Mouse (Mus musculus): ENCODE data around the gene Chmp6.

GRCm38 (mm10) chr11:119941794-119942193 is 28.6 kb downstream of the Chmp6 start:
- TF ChIP-seq MAX (IDR thresholded peaks at IDR 0.05) = no peak
- no peak for TF ChIP-seq CTCF (IDR thresholded peaks at IDR 0.05; ENCODE audit: control insufficient read depth, insufficient read depth, insufficient read length)

Measured in C2C12 (cell line).